Comparison of ENCODE assay signal across 24 mouse cellular contexts in the genomic region with DNA sequence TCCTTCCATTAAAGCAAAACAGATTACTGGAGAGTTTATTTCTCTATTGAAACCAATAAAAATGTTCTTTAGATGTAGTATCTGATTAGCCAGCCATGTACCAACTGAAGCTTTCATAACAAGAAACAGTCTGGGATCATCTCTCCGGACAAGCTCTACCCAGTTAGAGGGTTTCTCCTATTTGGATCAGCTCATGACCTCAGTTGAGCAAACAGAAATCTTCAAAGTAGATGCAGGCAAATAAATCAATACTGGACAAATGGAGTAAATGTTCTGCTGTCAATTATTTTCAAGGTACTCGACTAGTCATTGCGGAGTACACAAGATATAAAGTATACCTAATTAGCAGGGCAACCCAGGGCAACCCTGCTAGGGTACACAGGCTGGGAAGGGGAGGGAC.
A peak's percentile ranks its signal among the peaks of the same experiment; 100 is the strongest.
DNase-seq lines count a peak whose midpoint lies in the region; ATAC-seq and TF ChIP-seq lines count a peak whose summit lies in the region.
"Had no signal": no experiment of that assay in that cellular context is flagged by ENCODE, and none has a peak within 500 bp of the region (broad histone marks: within the 10 kb centered on the region; RNA-seq: fewer than 3 reads in every experiment).

No protein-coding gene starts in this region.

- 21% methylated on average over 3 of the region's 3 CpGs for WGBS in liver, adult 2 months
- WGBS in liver, embryonic 13.5 days (ENCODE audit: insufficient replicate concordance): 60% methylated on average over 3 of the region's 3 CpGs
- WGBS in liver, embryonic 15.5 days (ENCODE audit: insufficient replicate concordance): 55% methylated on average over 3 of the region's 3 CpGs
- 69% methylated on average over 3 of the region's 3 CpGs for WGBS in liver, postnatal 0 days (ENCODE audit: insufficient replicate concordance)

- TF ChIP-seq POLR2A in liver, adult 2 months (IDR thresholded peaks at IDR 0.05; ENCODE audit: extremely low read depth, insufficient read depth, low read length): no peak

- no peaks in the 10 kb centered on the region for H3K36me3 ChIP-seq in liver, adult 2 months (ENCODE audit: control insufficient read depth, insufficient read depth, low read length)
- no peaks in the 10 kb centered on the region for H3K36me3 ChIP-seq in liver, embryonic 13.5 days
- no peaks in the 10 kb centered on the region for H3K36me3 ChIP-seq in liver, embryonic 15.5 days (replicated peaks)
- H3K36me3 ChIP-seq in liver, postnatal 0 days (replicated peaks; ENCODE audit: insufficient read depth, low read length): no peaks in the 10 kb centered on the region
- H3K36me3 ChIP-seq: embryonic facial prominence, embryonic 10.5 days; embryonic facial prominence, embryonic 12.5 days; G1E had no signal

- H3K9me3 ChIP-seq in liver, embryonic 13.5 days (replicated peaks): 0 out of 2 replicates have a peak, but pooled peaks cover 6% of the 10 kb centered on the region
- H3K9me3 ChIP-seq in liver, embryonic 15.5 days (replicated peaks): no peaks in the 10 kb centered on the region
- H3K9me3 ChIP-seq in liver, postnatal 0 days (ENCODE audit: low read length): peaks cover 4% of the 10 kb centered on the region; the same call in 1 of the 2 replicates
- H3K9me3 ChIP-seq: embryonic facial prominence, embryonic 12.5 days had no signal

- H3K4me3 ChIP-seq in liver, adult 2 months (ENCODE audit: insufficient read depth, low read depth, low read length): no peak overlapping the region
- no peak overlapping the region for H3K4me3 ChIP-seq in liver, embryonic 13.5 days (replicated peaks)
- no peak overlapping the region for H3K4me3 ChIP-seq in liver, embryonic 15.5 days (replicated peaks)
- H3K4me3 ChIP-seq in liver, postnatal 0 days (ENCODE audit: low read depth, low read length): no peak overlapping the region
- H3K4me3 ChIP-seq: embryonic facial prominence, embryonic 10.5 days; embryonic facial prominence, embryonic 12.5 days; forebrain, embryonic 13.5 days had no signal

- H3K27ac ChIP-seq in liver, adult 2 months (replicated peaks; ENCODE audit: insufficient read depth, low read depth, low read length): peak overlapping the region; percentile 33
- no peak overlapping the region for H3K27ac ChIP-seq in liver, embryonic 13.5 days
- H3K27ac ChIP-seq in liver, embryonic 15.5 days (replicated peaks): no peak overlapping the region
- peak overlapping the region; percentile 84 for H3K27ac ChIP-seq in liver, postnatal 0 days (ENCODE audit: low read depth)
- H3K27ac ChIP-seq: embryonic facial prominence, embryonic 10.5 days; embryonic facial prominence, embryonic 12.5 days; forebrain, embryonic 13.5 days had no signal

- H3K79me2 ChIP-seq in liver, adult 2 months (ENCODE audit: control insufficient read depth, insufficient read depth, low read length): no peaks in the 10 kb centered on the region

- ATAC-seq in liver, embryonic 13.5 days (ENCODE audit: low read depth): peak; percentile 58; the same call in 1 of the 2 replicates
- ATAC-seq in liver, embryonic 15.5 days (ENCODE audit: insufficient read depth): peak; percentile 56; the same call in 1 of the 2 replicates
- ATAC-seq in liver, postnatal 0 days: peak; percentile 90
- ATAC-seq: activated CD4-positive, CD25-positive, alpha-beta regulatory T cell, adult 4 months; CD4-positive, CD25-positive, alpha-beta regulatory T cell, adult 4 months; forebrain, embryonic 13.5 days; Patski had no signal

- H3K9ac ChIP-seq in liver, adult 2 months (ENCODE audit: low read depth, low read length): no peak overlapping the region
- no peak overlapping the region for H3K9ac ChIP-seq in liver, embryonic 13.5 days
- H3K9ac ChIP-seq in liver, embryonic 15.5 days: no peak overlapping the region
- H3K9ac ChIP-seq in liver, postnatal 0 days (replicated peaks): no peak overlapping the region
- H3K9ac ChIP-seq: embryonic facial prominence, embryonic 12.5 days; forebrain, embryonic 13.5 days had no signal

- H3K4me2 ChIP-seq in liver, embryonic 13.5 days: no peak overlapping the region
- peak overlapping the region; percentile 7; the same call in 1 of the 2 replicates for H3K4me2 ChIP-seq in liver, embryonic 15.5 days
- H3K4me2 ChIP-seq in liver, postnatal 0 days (ENCODE audit: low read depth, low read length): no peak overlapping the region
- H3K4me2 ChIP-seq: embryonic facial prominence, embryonic 12.5 days; forebrain, embryonic 13.5 days had no signal

- DNase-seq in liver, adult 2 months (ENCODE audit: extremely low read depth, low read depth, low spot score): peak; percentile 97
- DNase-seq in liver: no peak
- no peak for DNase-seq in liver, embryonic 13.5 days
- DNase-seq in liver, postnatal 0 days: no peak
- no peak for DNase-seq in thymus, postnatal 4 days
- no peak for DNase-seq in ovary, adult 18-20 months (ENCODE audit: low spot score)
- DNase-seq: adrenal gland, adult 8-10 months; adrenal gland, postnatal 14 days; adrenal gland, postnatal 36 days; B cell, adult 2 months; cerebellum, adult 11-12 months; cerebellum, adult 2 months; cerebellum, adult 9-10 months; cerebellum, postnatal 10 days; cerebellum, postnatal 25 days had no signal

- peaks cover 16% of the 10 kb centered on the region for H3K4me1 ChIP-seq in liver, adult 2 months (ENCODE audit: control insufficient read depth, insufficient read depth, low read length)
- no peaks in the 10 kb centered on the region for H3K4me1 ChIP-seq in liver, embryonic 13.5 days (replicated peaks)
- H3K4me1 ChIP-seq in liver, embryonic 15.5 days (replicated peaks): 0 out of 2 replicates have a peak, but pooled peaks cover 4% of the 10 kb centered on the region
- peaks cover 5% of the 10 kb centered on the region; the same call in 1 of the 2 replicates for H3K4me1 ChIP-seq in liver, postnatal 0 days (ENCODE audit: insufficient read depth)
- H3K4me1 ChIP-seq: embryonic facial prominence, embryonic 10.5 days; embryonic facial prominence, embryonic 12.5 days; forebrain, embryonic 13.5 days had no signal

- peak; percentile 73 for TF ChIP-seq EP300 in liver, postnatal 0 days (IDR thresholded peaks at IDR 0.05; ENCODE audit: low read depth)

- no peak for TF ChIP-seq CTCF in liver, adult 2 months (IDR thresholded peaks at IDR 0.05; ENCODE audit: low read depth, low read length)
- TF ChIP-seq CTCF in liver, postnatal 0 days (IDR thresholded peaks at IDR 0.05; ENCODE audit: low read depth): no peak

- H3K27me3 ChIP-seq in liver, adult 2 months (ENCODE audit: control insufficient read depth, insufficient read depth, low read length): no peaks in the 10 kb centered on the region
- no peaks in the 10 kb centered on the region for H3K27me3 ChIP-seq in liver, embryonic 13.5 days
- no peaks in the 10 kb centered on the region for H3K27me3 ChIP-seq in liver, embryonic 15.5 days
- no peaks in the 10 kb centered on the region for H3K27me3 ChIP-seq in liver, postnatal 0 days (ENCODE audit: insufficient read depth, low read length)
- H3K27me3 ChIP-seq: CH12.LX; embryonic facial prominence, embryonic 12.5 days; forebrain, embryonic 13.5 days; Patski had no signal

Comparison
In these comparisons a context has a peak if more than half of its experiments do, and no peak if none do; other contexts are left out.
1. H3K27ac ChIP-seq: peak in liver, adult 2 months (single experiment) and liver, postnatal 0 days (single experiment); none in liver, embryonic 13.5 days (single experiment) and liver, embryonic 15.5 days (single experiment).
2. Peak in every context shown above with its lines, with median percentiles within 50 percentile points of each other: ATAC-seq.